Mouse (Mus musculus) spleen, embryonic (tissue): ENCODE measurements around the gene Tgfb3.

ENCODE experiments used
- CTCF ChIA-PET: fragments of 350-600 bp; sonication (Branson Sonifier 250); formaldehyde crosslinking; loops from one replicate; lab custom pipeline; 2022; lab: Charles Lee

Tgfb3 gene

DNA sequence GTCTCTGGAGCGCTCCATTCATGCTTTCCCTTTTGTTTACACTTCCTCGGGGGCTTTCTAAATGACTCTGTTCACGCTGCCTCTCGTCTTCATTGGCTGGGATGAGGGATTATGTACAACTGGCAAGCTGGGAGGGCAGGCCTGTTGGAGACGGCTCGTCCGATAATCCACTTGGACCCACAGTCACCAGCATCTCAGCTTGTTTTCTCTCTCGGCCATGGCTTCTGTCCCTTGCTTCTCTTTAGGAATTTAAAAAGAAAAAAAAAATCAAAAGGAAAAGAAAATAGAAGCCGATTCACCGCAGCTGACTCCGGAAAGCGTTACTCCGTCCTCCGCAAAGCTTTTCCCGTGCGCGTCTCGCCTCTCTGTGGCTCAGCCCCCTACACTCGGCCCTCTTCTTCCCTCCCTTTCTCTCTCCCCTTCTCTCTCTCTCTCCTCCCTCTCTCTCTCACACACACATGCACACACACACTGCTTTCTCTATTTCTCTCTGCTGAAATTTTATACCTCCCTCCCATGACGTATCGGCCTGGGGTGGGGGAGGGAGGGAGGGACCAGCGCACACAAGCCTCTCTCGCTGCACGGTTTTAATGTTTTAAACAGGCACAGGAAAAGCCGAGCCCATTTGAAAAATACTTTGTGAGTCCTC is at the start of gene Tgfb3:
Gene Tgfb3 (minus strand): TSS at position 489 of the 649 bp plus-strand sequence.
- CTCF ChIA-PET, result interaction anchor here (0.7 to 1.3 kb wide), 4 partner anchors 72 to 214 kb away, joined by 3 to 4 read pairs (median 3); no protein-coding TSS in a partner anchor

DNA sequence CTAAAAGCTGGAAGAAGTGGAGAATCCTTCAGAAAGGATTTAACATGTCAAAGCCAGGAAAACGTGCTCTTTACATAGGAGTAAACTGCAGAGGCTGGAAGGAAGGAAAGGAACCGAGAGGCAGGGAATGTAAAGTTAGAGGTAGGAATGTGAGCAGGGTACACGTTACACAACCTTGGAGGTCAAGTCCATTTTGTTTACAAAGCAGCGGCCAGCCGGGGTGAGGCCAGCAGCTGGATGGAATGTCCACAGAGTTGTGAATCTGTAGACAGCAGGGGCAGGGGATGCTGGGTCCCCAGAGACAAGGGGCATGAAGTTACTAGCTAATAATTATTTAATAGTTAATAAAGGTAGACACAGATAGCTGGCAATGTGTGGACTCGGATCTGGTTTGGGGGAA is 49.3 kb upstream of the Tgfb3 start:
- CTCF ChIA-PET, result no interaction called here

GRCm38 (mm10) chr12:86124016-86124415 is 45.2 kb upstream of the Tgfb3 start:
- CTCF ChIA-PET, result no interaction called here

DNA sequence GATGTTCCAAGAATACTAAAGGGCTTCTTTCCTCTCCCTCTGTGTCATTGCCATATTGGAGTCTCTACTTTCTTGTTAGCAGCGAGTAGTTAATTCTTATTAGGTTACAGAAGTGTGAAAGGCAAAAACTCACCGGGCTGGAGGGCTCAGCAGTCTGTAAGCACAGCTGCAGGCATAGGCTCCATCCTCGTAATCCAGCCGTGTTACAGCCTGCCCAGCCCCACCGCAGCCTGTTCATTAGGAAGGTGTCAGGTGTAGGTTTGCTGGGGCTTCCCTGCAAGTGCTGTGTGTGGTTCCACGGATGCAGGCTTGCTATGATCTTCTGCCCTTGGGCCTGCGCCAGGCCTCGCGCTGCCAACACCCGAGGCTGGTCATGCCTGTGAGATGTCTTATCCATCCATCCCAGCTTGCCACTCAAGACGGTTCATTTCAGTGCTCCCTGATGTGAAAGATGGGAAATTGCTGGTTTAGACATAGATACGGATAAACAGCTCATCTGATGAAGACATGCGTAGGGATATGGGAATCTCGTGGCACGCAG is 37.5 kb upstream of the Tgfb3 start:
- CTCF ChIA-PET, result no interaction called here

DNA sequence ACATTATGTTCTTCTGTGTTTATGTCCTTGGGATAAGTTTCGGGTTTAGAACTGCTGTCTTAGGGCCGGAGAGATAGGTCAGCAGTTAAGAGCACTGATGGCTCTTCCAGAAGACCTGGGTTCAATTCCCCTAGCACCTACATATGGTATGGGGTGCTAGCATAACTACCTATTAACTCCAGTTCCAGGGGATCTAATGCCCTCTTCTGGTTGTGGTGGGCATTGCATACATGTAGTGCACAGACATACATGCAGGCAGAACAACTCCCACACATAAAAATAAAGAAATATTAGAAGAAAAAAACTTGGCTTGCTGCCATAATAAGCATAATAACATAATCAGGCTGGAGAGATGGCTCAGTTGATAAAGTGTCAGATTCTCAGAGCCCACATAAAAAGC is 31.8 kb upstream of the Tgfb3 start:
- CTCF ChIA-PET, result no interaction called here

- CTCF ChIA-PET, result no interaction called here
Measured at GRCm38 (mm10) chr12:86109531-86109930, 30.7 kb upstream of the Tgfb3 start.

DNA sequence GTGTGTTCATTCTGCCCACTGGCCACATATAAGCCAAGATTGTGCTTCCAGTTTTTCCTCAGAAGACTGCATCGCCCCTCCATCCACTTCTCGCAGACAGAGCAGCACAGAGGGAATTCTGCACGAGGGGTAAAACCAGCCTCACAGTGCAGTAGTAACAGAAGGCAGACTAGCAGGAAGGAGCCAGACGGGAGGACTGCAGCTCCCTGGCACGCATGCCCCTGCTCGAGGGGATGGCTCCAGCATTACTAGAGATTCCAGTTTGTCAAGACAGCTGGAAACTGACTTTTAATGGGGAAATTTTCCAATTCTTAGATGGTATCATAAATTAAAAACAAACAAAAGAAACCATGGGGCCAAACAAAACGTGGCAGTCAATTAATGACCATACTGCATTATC is 28.8 kb upstream of the Tgfb3 start:
- CTCF ChIA-PET, result no interaction called here

GRCm38 (mm10) chr12:86106086-86106485 is 27.2 kb upstream of the Tgfb3 start:
- CTCF ChIA-PET, result no interaction called here

- CTCF ChIA-PET, result no interaction called here
Measured at GRCm38 (mm10) chr12:86105546-86105945, 26.7 kb upstream of the Tgfb3 start.

- CTCF ChIA-PET, result no interaction called here
Measured at GRCm38 (mm10) chr12:86104297-86104696, 25.5 kb upstream of the Tgfb3 start.

GRCm38 (mm10) chr12:86103852-86104251 is 25.0 kb upstream of the Tgfb3 start:
- CTCF ChIA-PET, result interaction anchor here (0.6 kb wide), 1 partner anchor 24 kb away, joined by 5 read pairs; no protein-coding TSS in a partner anchor

DNA sequence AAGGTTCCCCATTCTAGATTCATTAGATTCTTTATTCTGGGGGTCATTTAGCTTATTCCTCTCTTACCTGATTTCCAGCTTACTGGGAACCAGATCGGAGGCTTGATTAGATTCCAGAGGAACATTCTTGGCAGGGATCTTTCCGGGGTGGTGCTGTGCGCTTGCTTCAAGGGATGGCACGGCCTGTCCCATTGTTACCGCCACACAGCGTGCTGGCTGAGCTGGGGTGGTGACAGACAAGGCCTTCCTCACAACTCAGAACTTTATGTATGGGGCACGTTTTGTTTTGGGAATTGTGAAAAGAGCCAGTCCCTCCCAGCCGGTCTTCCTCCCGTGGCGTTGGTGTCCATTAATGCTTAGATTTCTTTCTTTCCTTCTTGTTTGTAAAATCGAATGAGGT is 24.6 kb upstream of the Tgfb3 start:
- CTCF ChIA-PET, result interaction anchor here (0.6 kb wide), 1 partner anchor 24 kb away, joined by 5 read pairs; no protein-coding TSS in a partner anchor

- CTCF ChIA-PET, result interaction anchor here (0.6 kb wide), 1 partner anchor 181 kb away, joined by 4 read pairs; no protein-coding TSS in a partner anchor
Measured at GRCm38 (mm10) chr12:86102686-86103085, 23.8 kb upstream of the Tgfb3 start.

GRCm38 (mm10) chr12:86100711-86101110 is 21.9 kb upstream of the Tgfb3 start:
- CTCF ChIA-PET, result interaction anchor here (0.6 kb wide), 1 partner anchor 83 kb away, joined by 3 read pairs; no protein-coding TSS in a partner anchor

- CTCF ChIA-PET, result no interaction called here
Measured at GRCm38 (mm10) chr12:86097781-86098180, 18.9 kb upstream of the Tgfb3 start.

DNA sequence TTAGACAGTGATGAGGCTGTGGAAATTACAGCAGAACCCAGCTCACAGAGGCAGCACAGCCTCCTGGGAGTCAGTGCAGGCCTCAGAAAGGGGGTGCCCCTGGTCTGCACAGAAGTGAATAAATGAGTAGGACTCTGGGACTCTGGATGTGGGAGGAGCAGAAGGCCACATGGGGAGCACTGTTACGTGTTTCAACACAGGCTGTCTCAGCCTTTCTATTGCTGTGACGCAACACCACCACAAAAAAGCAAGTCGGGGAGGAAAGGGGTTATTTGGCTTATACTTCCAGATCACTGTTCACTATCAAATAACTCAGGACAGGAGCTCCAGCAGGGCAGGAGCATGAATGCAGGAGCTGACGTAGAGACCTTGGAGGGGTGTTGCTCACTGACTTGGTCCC is 17.0 kb upstream of the Tgfb3 start:
- CTCF ChIA-PET, result interaction anchor here (0.6 kb wide), 1 partner anchor 26 kb away, joined by 6 read pairs; no protein-coding TSS in a partner anchor

DNA sequence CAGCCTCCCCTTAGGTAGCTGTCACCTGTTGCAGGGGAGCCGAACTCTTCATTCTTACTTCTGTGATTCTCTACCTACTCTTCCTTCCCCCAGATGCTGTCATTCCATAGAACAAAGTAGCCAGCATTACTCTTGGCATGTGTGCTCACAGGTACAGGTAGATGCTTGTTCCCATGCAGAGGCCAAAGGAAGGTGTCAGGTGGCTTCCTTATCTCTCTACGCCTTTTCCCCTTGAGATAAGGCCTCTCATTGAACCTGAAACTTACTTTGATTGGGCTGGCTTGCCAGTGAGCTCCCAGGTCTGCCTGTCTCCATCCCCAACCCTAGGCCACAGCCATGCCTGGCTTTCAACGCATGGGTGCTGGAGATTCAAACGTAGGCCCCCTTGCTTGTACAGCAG is 15.2 kb upstream of the Tgfb3 start:
- CTCF ChIA-PET, result no interaction called here

- CTCF ChIA-PET, result no interaction called here
Measured at GRCm38 (mm10) chr12:86091601-86092132, 12.8 kb upstream of the Tgfb3 start.

DNA sequence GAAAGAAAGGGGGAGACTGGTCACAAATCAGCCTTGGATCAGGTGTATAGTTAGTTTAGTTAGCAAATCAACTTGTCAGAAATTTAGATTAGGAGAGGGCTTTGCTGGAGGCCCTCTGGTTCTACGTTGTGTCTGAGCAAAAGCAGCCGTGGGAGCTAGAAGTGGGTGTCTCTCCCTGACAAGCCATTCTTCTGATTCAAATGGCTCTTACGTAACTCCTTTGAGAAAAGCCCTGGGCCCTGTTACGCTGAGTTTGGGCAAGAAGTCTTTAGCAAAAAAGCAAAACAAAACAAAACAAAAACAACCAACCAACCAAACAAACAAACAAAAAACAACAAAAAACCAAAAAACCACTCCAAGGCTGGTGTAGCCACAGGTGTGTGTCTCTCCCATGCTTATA is 11.9 kb upstream of the Tgfb3 start:
- CTCF ChIA-PET, result no interaction called here

DNA sequence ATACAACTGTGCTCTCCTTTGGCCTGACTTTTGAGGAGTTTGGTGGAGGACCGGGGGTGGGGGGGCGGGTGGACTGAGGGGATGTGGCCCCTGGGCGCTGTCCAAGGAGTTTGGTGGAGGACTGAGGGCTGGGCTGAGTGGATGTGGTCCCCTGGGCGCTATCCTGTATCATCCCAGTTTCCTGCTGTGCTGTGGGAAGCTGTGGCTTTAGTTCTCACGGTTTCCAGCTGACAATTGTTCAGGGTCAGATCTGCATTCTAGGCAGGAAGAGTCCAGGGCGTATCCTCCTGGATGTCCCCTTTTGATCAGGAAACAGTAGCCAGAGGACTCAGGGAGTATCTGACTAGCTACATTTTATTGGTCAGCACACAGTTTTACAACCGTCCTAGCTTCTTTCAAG is 9.2 kb upstream of the Tgfb3 start:
- CTCF ChIA-PET, result no interaction called here

- CTCF ChIA-PET, result no interaction called here
Measured at GRCm38 (mm10) chr12:86086550-86086949, 7.7 kb upstream of the Tgfb3 start.

DNA sequence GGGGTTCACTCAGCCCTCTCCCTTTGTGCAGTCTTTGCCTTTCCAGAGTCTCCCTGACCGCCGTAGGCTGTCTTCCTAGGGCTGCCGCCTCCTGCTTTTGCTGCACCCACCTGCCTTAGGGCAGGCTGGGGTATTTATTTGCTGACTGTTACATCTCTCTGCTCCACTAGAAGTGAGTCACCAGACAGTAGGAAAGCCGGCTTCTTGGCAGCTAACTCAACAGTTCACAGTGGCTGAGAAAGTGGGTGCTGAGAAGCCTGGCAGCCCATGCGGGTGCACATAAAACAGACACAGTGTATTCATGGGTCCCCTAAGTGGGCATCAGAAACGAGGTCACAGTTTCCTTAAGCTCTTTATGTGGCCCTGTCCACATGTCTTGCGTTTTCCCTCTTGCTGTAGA is 7.0 kb upstream of the Tgfb3 start:
- CTCF ChIA-PET, result no interaction called here

DNA sequence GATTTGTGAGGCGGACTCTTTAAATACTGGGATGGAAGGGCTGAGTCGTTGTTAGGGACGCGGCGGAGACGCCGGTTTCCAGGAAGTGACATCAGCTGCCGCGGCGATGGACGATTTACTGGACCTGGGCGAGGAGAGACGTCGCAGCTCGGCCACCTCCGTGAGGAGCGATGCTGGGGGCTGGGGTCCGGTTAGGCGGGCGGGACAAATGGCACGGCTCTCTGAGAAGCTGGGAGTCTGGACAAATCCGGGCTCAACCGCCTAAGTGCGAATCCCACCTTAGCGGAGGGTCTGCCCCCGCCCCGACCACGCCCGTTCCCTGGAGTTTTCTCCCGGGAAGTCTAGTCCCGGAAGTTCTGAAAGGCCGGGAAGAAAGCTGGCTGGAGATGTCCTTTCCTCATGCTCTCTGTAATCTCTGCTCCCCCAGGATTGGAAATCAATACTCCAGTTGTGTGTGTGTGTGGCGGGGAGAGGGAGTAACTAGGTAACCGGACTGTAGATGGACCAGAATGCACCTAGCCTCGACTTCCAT is 3.7 kb upstream of the Tgfb3 start, which contains the start of gene Ift43:
Gene Ift43 (plus strand): TSS at position 61 of the 532 bp plus-strand sequence.
- CTCF ChIA-PET, result no interaction called here
